Mouse (Mus musculus) CD4-positive, CD25-positive, alpha-beta regulatory T cell, adult 4 months (primary cell): Measurements from ENCODE around the gene Iqgap2. TPM values are rescaled to one million over a fixed set of nuclear protein-coding genes. Genes with fewer than 3 reads are reported as not detected.
A peak's percentile ranks its signal among the peaks of the same experiment; 100 is the strongest.

ENCODE experiments used
- ATAC-seq: one replicate; pipeline ENCODE4 v1.8.0; 2017
- polyA plus RNA-seq, 2 experiments: library from polyadenylated mRNA; unstranded; fragments of 100-300 nt; shearing (Covaris generic); gene quantifications; one replicate each; pipeline ENCODE4 v1.2.1; 2017

Iqgap2 gene
- polyA plus RNA-seq, 2 experiments from 2014 or later, result 14.2 to 14.7 TPM

GRCm38 (mm10) chr13:95774966-95775696 is 116.6 kb downstream of the Iqgap2 start:
- ATAC-seq, result no peak

GRCm38 (mm10) chr13:95765017-95765416 is 126.7 kb downstream of the Iqgap2 start:
- ATAC-seq, result peak; percentile 99

GRCm38 (mm10) chr13:95763876-95764517 is 127.7 kb downstream of the Iqgap2 start:
- ATAC-seq, result no peak

- no peak for ATAC-seq
Observed at GRCm38 (mm10) chr13:95759810-95760209, 131.9 kb downstream of the Iqgap2 start.

GRCm38 (mm10) chr13:95754285-95754684 is 137.4 kb downstream of the Iqgap2 start:
- ATAC-seq, result no peak

GRCm38 (mm10) chr13:95752386-95752785 is 139.3 kb downstream of the Iqgap2 start:
- no peak for ATAC-seq

GRCm38 (mm10) chr13:95747541-95747940 is 144.2 kb downstream of the Iqgap2 start:
- no peak for ATAC-seq

- no peak for ATAC-seq
Observed at GRCm38 (mm10) chr13:95747101-95747500, 144.6 kb downstream of the Iqgap2 start.

GRCm38 (mm10) chr13:95746509-95746908 is 145.2 kb downstream of the Iqgap2 start:
- no peak for ATAC-seq

GRCm38 (mm10) chr13:95745451-95745850 is 146.3 kb downstream of the Iqgap2 start:
- ATAC-seq, result no peak

- ATAC-seq, result no peak
Observed at GRCm38 (mm10) chr13:95742881-95743466, 148.7 kb downstream of the Iqgap2 start.

- peak; percentile 86 for ATAC-seq
Observed at GRCm38 (mm10) chr13:95741813-95742689, 149.7 kb downstream of the Iqgap2 start.

- no peak for ATAC-seq
Observed at GRCm38 (mm10) chr13:95739651-95740050, 152.1 kb downstream of the Iqgap2 start.

- no peak for ATAC-seq
Observed at GRCm38 (mm10) chr13:95730491-95730890, 161.2 kb downstream of the Iqgap2 start.

- ATAC-seq, result peak; percentile 89
Observed at GRCm38 (mm10) chr13:95719320-95720232, 172.1 kb downstream of the Iqgap2 start.

GRCm38 (mm10) chr13:95715356-95715755 is 176.4 kb downstream of the Iqgap2 start:
- no peak for ATAC-seq

- ATAC-seq, result no peak
Observed at GRCm38 (mm10) chr13:95714271-95714975, 177.3 kb downstream of the Iqgap2 start.

- peak; percentile 89 for ATAC-seq
Observed at GRCm38 (mm10) chr13:95712570-95713268, 179.0 kb downstream of the Iqgap2 start.

GRCm38 (mm10) chr13:95712054-95712453 is 179.7 kb downstream of the Iqgap2 start:
- peak; percentile 21 for ATAC-seq

GRCm38 (mm10) chr13:95705589-95705988 is 186.1 kb downstream of the Iqgap2 start:
- ATAC-seq, result no peak
